ENCODE assay signal across 17 mouse cellular contexts in genomic region chr6:13030558-13030957, GRCm38 (mm10).
"Had no signal": no experiment of that assay in that cellular context is flagged by ENCODE, and none has a peak within 500 bp of the region (broad histone marks: within the 10 kb centered on the region; RNA-seq: fewer than 3 reads in every experiment).

No protein-coding gene starts in this region.

- H3K27me3 ChIP-seq: heart, embryonic 13.5 days; heart, embryonic 15.5 days; hindbrain, embryonic 12.5 days; hindbrain, embryonic 15.5 days; kidney, embryonic 15.5 days; limb, embryonic 13.5 days; limb, embryonic 15.5 days; liver, embryonic 12.5 days had no signal

- DNase-seq: gastrocnemius, postnatal 14 days; gastrocnemius, postnatal 36 days; heart, adult 2 months; lung, adult 18-20 months had no signal

- H3K4me3 ChIP-seq: heart, adult 2 months; heart, embryonic 13.5 days; heart, embryonic 15.5 days; hindbrain, embryonic 12.5 days; hindbrain, embryonic 15.5 days; kidney, embryonic 15.5 days; limb, embryonic 13.5 days; limb, embryonic 15.5 days; liver, embryonic 12.5 days had no signal

- H3K4me2 ChIP-seq: heart, embryonic 11.5 days; heart, embryonic 13.5 days; heart, embryonic 15.5 days; hindbrain, embryonic 12.5 days; hindbrain, embryonic 15.5 days; kidney, embryonic 15.5 days; limb, embryonic 13.5 days; limb, embryonic 15.5 days; liver, embryonic 12.5 days had no signal

- ATAC-seq: forebrain, embryonic 16.5 days; hindbrain, postnatal 0 days; intestine, embryonic 16.5 days; liver, embryonic 12.5 days had no signal

- H3K9me3 ChIP-seq: heart, embryonic 13.5 days; heart, embryonic 15.5 days; hindbrain, embryonic 12.5 days; hindbrain, embryonic 15.5 days; kidney, embryonic 15.5 days; limb, embryonic 13.5 days; limb, embryonic 15.5 days; liver, embryonic 12.5 days had no signal

- H3K27ac ChIP-seq: heart, adult 2 months; heart, embryonic 13.5 days; heart, embryonic 15.5 days; hindbrain, embryonic 12.5 days; hindbrain, embryonic 15.5 days; hindbrain, postnatal 0 days; kidney, embryonic 15.5 days; limb, embryonic 13.5 days; limb, embryonic 15.5 days; liver, embryonic 12.5 days; liver, embryonic 14.5 days had no signal

- H3K9ac ChIP-seq: heart, embryonic 13.5 days; heart, embryonic 15.5 days; hindbrain, embryonic 12.5 days; hindbrain, embryonic 15.5 days; kidney, embryonic 15.5 days; limb, embryonic 13.5 days; limb, embryonic 15.5 days; liver, embryonic 12.5 days; liver, embryonic 14.5 days had no signal

- H3K4me1 ChIP-seq: heart, embryonic 13.5 days; heart, embryonic 15.5 days; hindbrain, embryonic 12.5 days; hindbrain, embryonic 15.5 days; kidney, embryonic 15.5 days; limb, embryonic 13.5 days; limb, embryonic 15.5 days; liver, embryonic 12.5 days had no signal

- H3K36me3 ChIP-seq: heart, embryonic 13.5 days; heart, embryonic 15.5 days; hindbrain, embryonic 12.5 days; hindbrain, embryonic 15.5 days; kidney, embryonic 15.5 days; limb, embryonic 13.5 days; limb, embryonic 15.5 days; liver, embryonic 12.5 days had no signal
